Mouse (Mus musculus) cerebellum, adult 8-10 months (tissue): ENCODE data around the gene Rbx1.

Source experiments
- DNase-seq: peaks from one replicate; pipeline ENCODE4 v3.0.0; 2022

The Rbx1 gene

DNA sequence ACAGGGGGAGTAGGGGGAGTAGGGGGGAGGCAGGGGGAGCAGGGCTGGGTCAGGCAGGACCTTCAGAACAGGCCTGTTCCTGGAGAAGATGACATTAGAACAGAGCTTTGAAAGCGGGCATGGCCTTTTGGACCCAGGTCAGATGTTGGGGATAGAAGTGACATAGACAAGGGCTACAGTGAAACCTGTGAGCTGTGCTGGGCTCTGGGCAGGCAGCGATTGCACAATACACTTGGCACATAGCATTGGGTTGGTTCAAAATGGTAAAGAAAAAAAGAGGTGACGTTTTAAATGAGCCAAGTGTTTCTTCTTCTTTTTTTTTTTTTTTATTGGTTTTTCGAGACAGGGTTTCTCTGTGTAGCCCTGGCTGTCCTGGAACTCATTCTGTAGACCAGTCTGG, 19.4 kb downstream of the Rbx1 start:
- no peak for DNase-seq

- no peak for DNase-seq
Measured at GRCm38 (mm10) chr15:81503466-81503865, 37.4 kb downstream of the Rbx1 start.

GRCm38 (mm10) chr15:81503995-81504394, 37.9 kb downstream of the Rbx1 start:
- DNase-seq, result no peak

DNA sequence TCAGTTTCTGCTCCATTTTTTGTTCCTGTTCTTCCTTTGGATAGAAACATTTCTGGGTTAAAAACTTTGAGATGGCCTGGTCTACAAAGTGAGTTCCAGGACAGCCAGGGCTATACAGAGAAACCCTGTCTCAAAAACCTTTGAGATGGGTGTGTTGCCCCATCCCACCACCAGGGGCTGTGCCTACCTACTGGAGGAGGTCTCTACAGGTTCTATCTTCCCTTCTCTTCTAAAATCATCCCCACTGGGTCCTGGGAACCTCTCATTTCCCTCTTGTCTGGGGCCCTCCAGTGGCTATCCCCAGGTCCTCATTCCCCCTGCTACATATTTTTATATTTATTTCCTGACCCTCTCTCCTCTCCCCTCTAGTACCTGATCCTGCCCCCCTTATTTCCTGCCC, 41.1 kb downstream of the Rbx1 start:
- DNase-seq, result no peak

- no peak for DNase-seq
Measured at GRCm38 (mm10) chr15:81510621-81511020, 44.5 kb downstream of the Rbx1 start.

DNA sequence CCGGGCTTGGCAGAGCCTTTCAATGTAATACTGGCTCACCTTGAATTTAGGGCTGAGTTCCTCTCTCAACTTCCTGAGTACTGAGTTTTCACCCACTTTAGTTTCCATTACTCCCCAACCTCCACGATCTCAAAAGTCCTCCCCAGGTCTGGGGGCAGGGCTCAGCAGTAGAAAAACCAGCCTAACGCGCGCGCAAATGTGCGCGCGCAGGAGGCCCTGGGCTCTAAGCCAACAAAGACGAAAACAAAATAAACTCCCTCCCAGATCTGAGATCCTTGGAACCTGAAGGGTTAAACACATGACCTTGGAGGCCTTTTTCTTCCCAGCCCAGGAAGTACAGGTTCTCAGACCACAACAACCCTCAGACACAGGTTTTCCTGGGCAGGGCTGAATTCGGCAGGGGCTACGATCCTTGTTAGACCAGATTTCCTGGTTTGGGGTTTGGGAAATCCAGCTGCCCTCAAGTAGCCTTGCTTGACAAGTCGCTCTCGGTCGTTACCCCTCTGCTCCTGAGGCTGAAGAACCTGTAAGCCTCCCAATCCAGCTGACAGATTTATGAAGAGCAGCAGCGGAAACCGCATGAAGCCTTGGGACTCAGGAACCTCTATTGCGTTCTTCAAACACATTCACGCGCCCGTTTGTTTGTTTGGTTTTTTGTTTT, 45.6 kb downstream of the Rbx1 start:
- no peak for DNase-seq

- DNase-seq, result peak; percentile 43
Measured at GRCm38 (mm10) chr15:81514111-81514971, 48.2 kb downstream of the Rbx1 start.

- no peak for DNase-seq
Measured at GRCm38 (mm10) chr15:81515221-81515620, 49.1 kb downstream of the Rbx1 start.

DNA sequence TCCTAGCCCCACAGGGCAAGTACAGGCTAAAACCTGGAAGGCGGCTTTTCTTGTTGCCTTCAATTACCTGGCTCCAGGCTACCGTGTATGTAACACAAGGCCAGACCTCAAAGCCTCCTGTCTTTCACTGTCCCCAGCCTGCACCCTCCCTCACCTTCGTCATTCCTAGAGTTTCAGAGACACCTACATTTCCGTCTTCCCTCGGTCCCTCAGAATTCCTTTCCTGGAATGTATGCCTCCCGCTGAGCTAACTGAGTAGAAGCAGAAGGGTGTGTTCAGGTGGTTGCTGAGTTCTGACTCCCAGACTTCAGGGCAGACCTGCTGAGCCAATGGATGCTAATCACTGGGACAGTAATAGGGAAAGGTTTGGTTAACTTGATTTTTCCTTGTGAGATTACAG, 51.9 kb downstream of the Rbx1 start:
- DNase-seq, result no peak

GRCm38 (mm10) chr15:81518761-81519160, 52.7 kb downstream of the Rbx1 start:
- DNase-seq, result no peak

- DNase-seq, result peak; percentile 42
Measured at GRCm38 (mm10) chr15:81522036-81522751, 56.1 kb downstream of the Rbx1 start.

- DNase-seq, result no peak
Measured at GRCm38 (mm10) chr15:81522761-81523168, 56.7 kb downstream of the Rbx1 start.

DNA sequence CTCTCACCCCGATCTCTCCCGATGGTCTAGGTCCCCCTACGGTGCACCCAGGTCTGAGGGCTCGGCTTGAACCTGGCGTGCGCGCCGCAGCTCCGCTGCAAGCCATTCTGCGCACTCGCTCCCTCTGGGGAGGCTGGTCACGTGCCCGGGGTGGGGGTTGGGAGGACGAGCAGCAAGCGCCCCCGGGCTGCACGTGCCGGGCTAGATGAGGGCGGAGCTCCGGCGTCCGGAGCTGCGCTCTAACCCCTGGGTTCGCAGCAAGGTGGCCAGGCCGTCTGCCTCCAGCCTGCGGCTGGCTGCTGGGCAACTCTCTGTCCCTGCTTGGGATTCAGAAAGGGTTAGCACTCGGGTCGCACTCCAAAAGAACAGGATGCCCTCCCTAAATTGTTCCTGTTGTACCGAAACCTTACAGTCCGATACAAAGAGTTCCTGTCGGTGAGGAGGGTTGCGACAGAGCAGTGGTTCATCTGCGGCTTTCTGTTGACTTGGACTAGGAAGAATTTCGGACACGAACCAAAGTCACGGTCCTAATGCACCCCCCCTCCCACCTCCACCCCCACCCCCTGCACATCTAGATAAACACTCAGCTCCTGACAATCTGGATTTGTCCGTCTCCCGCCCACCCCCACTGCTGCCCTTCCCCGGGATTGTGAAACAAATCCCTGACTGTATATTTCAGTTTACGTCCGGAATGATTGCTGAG, 57.2 kb downstream of the Rbx1 start:
- DNase-seq, result peak; percentile 89

GRCm38 (mm10) chr15:81523901-81524300, 57.8 kb downstream of the Rbx1 start:
- no peak for DNase-seq
